Mouse (Mus musculus): ENCODE data around the gene Pkig. TPM values are rescaled to one million over a fixed set of nuclear protein-coding genes. Genes with fewer than 3 reads are reported as not detected.

Pkig gene
- total RNA-seq (2012; rRNA removed): 13.2 and 14.8 TPM in 2 replicates

- Histone ChIP-seq H3K9ac (ENCODE audit: insufficient read depth, low read depth, low read length, poor library complexity, severe bottlenecking) (peak within 1 kb of the TSS; percentile 84), H3K27ac (ENCODE audit: insufficient read depth, low read depth, low read length, poor library complexity, severe bottlenecking) (no peak within 1 kb of the TSS), H3K9me3 (ENCODE audit: control insufficient read depth, insufficient read depth, low read depth, low read length) (no peaks in the 10 kb centered on the region), H3K36me3 (ENCODE audit: control insufficient read depth, insufficient read depth, low read length, poor library complexity, severe bottlenecking) (no peaks in the 10 kb centered on the region), H3K4me1 (ENCODE audit: control insufficient read depth in 2 of 2, insufficient read depth in 2 of 2, low read length in 2 of 2, poor library complexity in 1 of 2) (peaks cover 0 to 2% of the 10 kb centered on the region in 2 experiments; a peak in 1 of 4 replicates), H3K4me3 (ENCODE audit: insufficient read depth in 1 of 2, low read depth in 1 of 2, low read length in 2 of 2, poor library complexity in 1 of 2, severe bottlenecking in 1 of 2) (peak within 1 kb of the TSS; percentile 68 to 83)
- in situ Hi-C loops (cut with MboI; ENCODE audit: low sequenced_read_pairs in 2 of 2, unreplicated experiment in 2 of 2): no loop called here
- DNase-seq (ENCODE audit: low read depth, low spot score): peak; percentile 57
- TF ChIP-seq MAFK (IDR thresholded peaks at IDR 0.05; ENCODE audit: insufficient read depth, low read depth, low read length) (no peak), HCFC1 (IDR thresholded peaks at IDR 0.05; ENCODE audit: borderline replicate concordance, insufficient read depth, low read length) (peak; percentile 67; the same call in 1 of the 2 replicates)
These were observed at the start of gene Pkig for GRCm38 (mm10) chr2:163657975-163658886. Pkig (plus strand) TSS chr2:163658386.

- no peak for TF ChIP-seq HCFC1 (IDR thresholded peaks at IDR 0.05; ENCODE audit: borderline replicate concordance, insufficient read depth, low read length)
- no peak for TF ChIP-seq MAFK (IDR thresholded peaks at IDR 0.05; ENCODE audit: insufficient read depth, low read depth, low read length)
- no peak for TF ChIP-seq CHD2 (IDR thresholded peaks at IDR 0.05; ENCODE audit: low read depth, low read length)
- TF ChIP-seq ZNF384 (IDR thresholded peaks at IDR 0.05; ENCODE audit: low read depth, low read length): no peak
- no peak for TF ChIP-seq ZC3H11A (IDR thresholded peaks at IDR 0.05; ENCODE audit: borderline replicate concordance, low read depth, low read length)
- in situ Hi-C loops (cut with MboI; ENCODE audit: low sequenced_read_pairs in 2 of 2, unreplicated experiment in 2 of 2): no loop called here
- H3K27ac ChIP-seq (ENCODE audit: insufficient read depth, low read depth, low read length, poor library complexity, severe bottlenecking): no peak overlapping the region
- no peak overlapping the region for H3K9ac ChIP-seq (ENCODE audit: insufficient read depth, low read depth, low read length, poor library complexity, severe bottlenecking)
- peaks cover 6% of the 10 kb centered on the region; the same call in 1 of the 2 replicates for H3K36me3 ChIP-seq (ENCODE audit: control insufficient read depth, insufficient read depth, low read length, poor library complexity, severe bottlenecking)
- DNase-seq (ENCODE audit: low read depth, low spot score): no peak
- no peak overlapping the region for H3K4me3 ChIP-seq (ENCODE audit: insufficient read depth in 1 of 2, low read depth in 1 of 2, low read length in 2 of 2, poor library complexity in 1 of 2, severe bottlenecking in 1 of 2)
- no peaks in the 10 kb centered on the region for H3K9me3 ChIP-seq (ENCODE audit: control insufficient read depth, insufficient read depth, low read depth, low read length)
- H3K4me1 ChIP-seq (ENCODE audit: control insufficient read depth in 2 of 2, insufficient read depth in 2 of 2, low read length in 2 of 2, poor library complexity in 1 of 2): peaks cover 2 to 16% of the 10 kb centered on the region in 2 experiments; a peak in 2 of 4 replicates
These were observed 48.8 kb upstream of the Pkig start for GRCm38 (mm10) chr2:163609281-163609975.

GRCm38 (mm10) chr2:163611176-163611575 lies 47.0 kb upstream of the Pkig start:
- Histone ChIP-seq H3K36me3 (ENCODE audit: control insufficient read depth, insufficient read depth, low read length, poor library complexity, severe bottlenecking) (peaks cover 6% of the 10 kb centered on the region; the same call in 1 of the 2 replicates), H3K9ac (ENCODE audit: insufficient read depth, low read depth, low read length, poor library complexity, severe bottlenecking) (no peak overlapping the region), H3K9me3 (ENCODE audit: control insufficient read depth, insufficient read depth, low read depth, low read length) (no peaks in the 10 kb centered on the region), H3K4me1 (ENCODE audit: control insufficient read depth in 2 of 2, insufficient read depth in 2 of 2, low read length in 2 of 2, poor library complexity in 1 of 2) (peaks cover 2 to 16% of the 10 kb centered on the region in 2 experiments; a peak in 2 of 4 replicates), H3K27ac (ENCODE audit: insufficient read depth, low read depth, low read length, poor library complexity, severe bottlenecking) (no peak overlapping the region), H3K4me3 (ENCODE audit: insufficient read depth in 1 of 2, low read depth in 1 of 2, low read length in 2 of 2, poor library complexity in 1 of 2, severe bottlenecking in 1 of 2) (no peak overlapping the region)
- TF ChIP-seq HCFC1 (IDR thresholded peaks at IDR 0.05; ENCODE audit: borderline replicate concordance, insufficient read depth, low read length): no peak
- TF ChIP-seq ZC3H11A (IDR thresholded peaks at IDR 0.05; ENCODE audit: borderline replicate concordance, low read depth, low read length): no peak
- TF ChIP-seq CHD2 (IDR thresholded peaks at IDR 0.05; ENCODE audit: low read depth, low read length): no peak
- no peak for TF ChIP-seq MAFK (IDR thresholded peaks at IDR 0.05; ENCODE audit: insufficient read depth, low read depth, low read length)
- no peak for TF ChIP-seq ZNF384 (IDR thresholded peaks at IDR 0.05; ENCODE audit: low read depth, low read length)
- in situ Hi-C loops (cut with MboI; ENCODE audit: low sequenced_read_pairs in 2 of 2, unreplicated experiment in 2 of 2): no loop called here
- DNase-seq (ENCODE audit: low read depth, low spot score): no peak

GRCm38 (mm10) chr2:163613206-163613605 lies 45.0 kb upstream of the Pkig start:
- Histone ChIP-seq H3K36me3 (ENCODE audit: control insufficient read depth, insufficient read depth, low read length, poor library complexity, severe bottlenecking) (peaks cover 6% of the 10 kb centered on the region; the same call in 1 of the 2 replicates), H3K4me3 (ENCODE audit: insufficient read depth in 1 of 2, low read depth in 1 of 2, low read length in 2 of 2, poor library complexity in 1 of 2, severe bottlenecking in 1 of 2) (no peak overlapping the region), H3K9ac (ENCODE audit: insufficient read depth, low read depth, low read length, poor library complexity, severe bottlenecking) (no peak overlapping the region), H3K4me1 (ENCODE audit: control insufficient read depth in 2 of 2, insufficient read depth in 2 of 2, low read length in 2 of 2, poor library complexity in 1 of 2) (peaks cover 2 to 10% of the 10 kb centered on the region in 2 experiments; a peak in 1 of 4 replicates), H3K9me3 (ENCODE audit: control insufficient read depth, insufficient read depth, low read depth, low read length) (no peaks in the 10 kb centered on the region), H3K27ac (ENCODE audit: insufficient read depth, low read depth, low read length, poor library complexity, severe bottlenecking) (no peak overlapping the region)
- no peak for DNase-seq (ENCODE audit: low read depth, low spot score)
- in situ Hi-C loops (cut with MboI; ENCODE audit: low sequenced_read_pairs in 2 of 2, unreplicated experiment in 2 of 2): no loop called here
- TF ChIP-seq CHD2 (IDR thresholded peaks at IDR 0.05; ENCODE audit: low read depth, low read length): no peak
- no peak for TF ChIP-seq MAFK (IDR thresholded peaks at IDR 0.05; ENCODE audit: insufficient read depth, low read depth, low read length)
